Mouse (Mus musculus) heart, postnatal 4 days (tissue): ENCODE measurements around the gene Zkscan3. TPM values are rescaled to one million over a fixed set of nuclear protein-coding genes. Genes with fewer than 3 reads are reported as not detected.

ENCODE experiments used
- DNase-seq: peaks from one replicate; pipeline ENCODE4 v3.0.0; 2021
- microRNA-seq, 2 experiments: library from miRNA; unstranded; fragments of <30 nt; microRNA quantifications; one replicate each; pipeline ENCODE4 v1.2.0; 2021 to 2022
- total RNA-seq, 2 experiments: library from RNA; stranded (reverse); gene quantifications; 2 replicates each; pipeline ENCODE4 v1.2.3; 2021

The Zkscan3 gene
- total RNA-seq, 2 experiments from 2014 or later = 37.9 to 43.5 TPM

DNA sequence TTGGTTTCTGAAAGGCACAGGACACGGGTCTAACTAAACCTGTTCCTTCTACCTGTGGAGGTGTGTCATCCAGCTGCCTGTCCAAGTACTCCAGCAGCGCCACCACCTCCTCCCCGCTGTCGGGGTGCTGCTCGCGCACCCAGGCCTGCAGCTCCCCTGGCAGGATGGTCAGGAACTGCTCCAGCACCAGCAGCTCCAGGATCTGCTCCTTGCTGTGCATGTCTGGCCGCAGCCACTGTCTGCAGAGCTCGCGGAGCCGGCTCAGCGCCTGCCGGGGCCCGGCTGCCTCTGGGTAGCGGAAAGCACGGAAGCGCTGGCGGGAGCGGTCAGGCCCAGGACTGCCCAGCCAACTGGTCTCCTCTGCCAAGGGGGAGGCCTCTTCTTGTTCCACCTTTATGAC lies 6.5 kb downstream of the Zkscan3 start:
- peak; percentile 35 for DNase-seq

DNA sequence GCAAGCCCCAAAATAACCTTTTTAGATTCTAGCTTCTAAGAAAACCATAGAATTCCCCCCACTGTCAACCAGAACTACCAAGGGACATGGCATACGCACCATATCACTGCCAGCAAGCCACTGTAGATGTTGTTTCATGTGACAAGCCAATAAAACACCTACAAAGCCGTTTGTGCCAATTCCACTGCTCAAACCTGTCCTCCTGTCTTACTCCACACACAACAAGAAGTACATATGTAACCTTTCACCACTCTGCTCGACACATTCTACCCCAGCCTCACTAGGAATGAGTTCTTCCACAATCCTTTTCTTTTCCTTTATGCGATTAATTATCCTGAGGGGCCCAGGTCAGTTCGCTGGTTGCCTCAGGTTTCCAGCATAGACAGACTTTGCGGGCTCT lies 6.9 kb downstream of the Zkscan3 start:
- DNase-seq = no peak

DNA sequence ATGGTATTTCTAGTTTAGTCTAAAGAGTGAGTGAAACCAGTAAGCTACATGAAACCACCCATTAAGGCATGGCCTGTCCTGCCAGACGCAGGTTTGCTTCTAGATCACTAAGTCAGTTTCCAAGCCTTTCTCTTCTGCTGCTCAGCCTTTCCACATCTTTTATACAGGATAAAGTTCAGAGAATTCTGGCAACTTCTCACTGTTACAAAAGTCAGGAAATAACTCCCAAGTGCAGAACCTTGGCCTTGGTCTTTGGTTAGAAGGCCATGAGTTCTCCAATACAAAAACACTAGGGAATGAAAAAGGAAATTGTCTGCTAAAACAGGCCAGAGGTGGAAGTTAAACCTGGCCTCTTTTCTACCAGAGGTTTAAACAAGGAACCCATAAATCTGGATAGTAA lies 7.3 kb downstream of the Zkscan3 start:
- DNase-seq = no peak

DNA sequence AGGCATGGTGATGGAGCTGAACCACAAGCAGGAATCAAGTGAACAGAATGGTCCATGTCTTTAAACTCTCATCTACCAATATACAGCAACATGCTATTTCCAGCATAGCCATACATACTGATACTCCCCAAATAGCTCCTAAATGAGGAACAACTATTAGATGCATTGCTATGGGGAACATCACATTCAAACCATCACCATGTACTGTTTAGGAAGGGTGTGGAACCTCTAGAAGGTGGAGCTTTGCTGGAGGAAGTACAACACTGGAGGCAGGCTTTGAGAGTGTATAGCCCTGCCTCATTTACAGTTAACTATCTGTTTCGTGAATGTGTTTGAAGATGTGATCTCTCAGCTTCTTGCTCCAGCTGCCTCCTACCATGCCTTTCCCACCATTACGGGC lies 24.8 kb downstream of the Zkscan3 start:
- DNase-seq = no peak

DNA sequence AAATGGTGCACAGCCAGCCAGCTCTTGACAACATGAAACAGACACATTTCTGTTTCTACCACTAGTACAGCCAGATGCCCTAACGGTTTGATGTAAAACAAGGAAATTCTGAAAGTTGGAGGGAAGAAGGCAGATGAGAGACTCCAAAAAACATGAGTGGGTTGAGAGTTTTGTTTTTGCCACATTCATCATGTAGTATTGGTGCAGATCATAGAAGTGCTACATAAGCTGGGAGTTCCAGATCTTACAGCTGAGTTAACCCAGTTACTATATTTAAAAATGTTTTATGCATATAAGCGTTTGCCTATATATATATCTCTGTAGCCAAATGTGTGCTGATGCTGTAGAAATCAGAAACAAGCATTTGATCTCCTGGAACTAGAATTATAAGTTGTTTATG lies 29.9 kb downstream of the Zkscan3 start:
- no peak for DNase-seq

DNA sequence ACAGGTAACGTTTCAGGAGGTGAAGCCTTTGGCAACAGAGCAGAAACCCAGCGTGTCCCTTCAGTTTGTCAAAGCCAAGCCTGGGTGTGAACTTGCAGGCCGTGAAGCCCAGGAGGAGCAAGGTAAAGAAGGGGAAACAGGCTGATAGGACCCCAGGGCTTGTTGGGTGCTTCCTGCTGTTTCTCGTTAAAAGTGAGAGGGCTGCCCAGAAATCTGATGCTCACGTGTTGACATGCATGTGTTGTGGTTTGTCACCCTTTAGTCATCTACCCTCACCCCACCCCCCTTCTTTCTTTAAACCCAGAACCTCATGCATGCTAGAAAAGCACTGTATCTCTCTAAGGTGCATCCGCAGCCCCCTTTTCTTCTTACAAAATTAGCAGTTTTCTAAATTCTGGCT lies 35.9 kb downstream of the Zkscan3 start:
- no peak for DNase-seq

DNA sequence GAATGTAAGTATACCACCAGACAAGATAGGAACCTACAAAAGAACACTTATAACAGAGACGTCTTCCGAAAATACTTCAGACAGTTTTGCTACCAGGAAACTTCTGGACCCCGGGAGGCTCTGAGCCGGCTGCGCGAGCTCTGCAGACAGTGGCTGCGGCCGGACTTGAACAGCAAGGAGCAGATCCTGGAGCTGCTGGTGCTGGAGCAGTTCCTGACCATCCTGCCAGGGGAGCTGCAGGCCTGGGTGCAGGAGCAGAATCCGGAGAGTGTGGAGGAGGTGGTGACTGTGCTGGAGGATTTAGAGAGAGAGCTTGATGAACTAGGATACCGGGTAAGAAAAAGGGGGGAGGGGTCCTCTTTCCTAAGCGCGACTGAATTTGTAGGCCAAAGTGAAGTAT lies 38.8 kb downstream of the Zkscan3 start:
- DNase-seq = peak; percentile 10

DNA sequence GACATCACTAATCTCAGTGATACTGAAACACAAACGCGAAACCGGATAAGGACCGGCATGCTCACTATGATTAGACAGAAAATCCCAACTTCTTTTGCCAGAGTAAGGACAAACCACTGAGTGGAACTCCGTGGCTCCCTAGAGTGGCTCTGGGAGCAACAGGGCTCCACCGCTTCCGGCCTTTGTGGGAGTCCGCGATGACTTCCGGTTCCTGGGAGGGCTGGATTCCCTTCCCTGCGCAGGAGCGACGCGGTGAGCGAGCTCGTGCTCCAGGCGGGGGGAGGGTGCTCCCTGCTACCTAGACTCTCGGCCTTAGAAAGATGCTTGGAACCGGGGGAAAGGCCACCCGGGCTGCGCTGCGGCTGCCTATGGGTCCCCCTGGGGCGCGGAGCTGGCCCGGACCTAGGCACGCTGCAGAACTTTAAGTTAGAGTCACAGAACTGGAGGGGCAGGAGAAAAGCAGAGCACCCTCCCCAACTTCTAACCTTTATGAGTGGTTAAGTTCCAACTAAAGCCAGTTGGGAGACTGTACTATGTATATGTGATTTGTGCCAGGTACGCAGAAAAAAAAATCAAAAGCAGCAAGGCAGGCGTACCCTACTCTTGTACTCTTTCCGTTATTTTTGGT lies 39.8 kb downstream of the Zkscan3 start, which contains the start of gene Zscan12:
Gene Zscan12 (plus strand): TSS at position 200 of the 628 bp plus-strand sequence.
- DNase-seq = peak; percentile 90

DNA sequence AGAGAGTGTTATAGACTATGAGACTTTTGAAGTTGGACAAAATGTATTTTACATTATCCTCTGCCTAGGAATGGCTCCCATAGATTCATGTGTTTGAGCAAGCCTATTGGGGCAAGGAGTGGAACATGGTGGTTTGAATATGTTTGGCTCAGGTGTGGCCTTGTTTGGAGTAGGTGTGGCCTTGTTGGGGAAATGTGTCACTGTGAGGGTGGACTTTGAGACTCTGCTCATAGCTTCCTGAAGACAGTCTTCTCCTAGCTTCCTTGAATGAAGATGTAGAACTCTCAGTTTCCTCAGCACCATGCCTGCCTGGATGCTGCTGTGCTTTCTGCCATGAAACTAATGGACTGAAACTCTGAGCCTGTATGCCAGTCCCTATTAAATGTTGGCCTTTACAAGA lies 52.0 kb downstream of the Zkscan3 start:
- DNase-seq = no peak

DNA sequence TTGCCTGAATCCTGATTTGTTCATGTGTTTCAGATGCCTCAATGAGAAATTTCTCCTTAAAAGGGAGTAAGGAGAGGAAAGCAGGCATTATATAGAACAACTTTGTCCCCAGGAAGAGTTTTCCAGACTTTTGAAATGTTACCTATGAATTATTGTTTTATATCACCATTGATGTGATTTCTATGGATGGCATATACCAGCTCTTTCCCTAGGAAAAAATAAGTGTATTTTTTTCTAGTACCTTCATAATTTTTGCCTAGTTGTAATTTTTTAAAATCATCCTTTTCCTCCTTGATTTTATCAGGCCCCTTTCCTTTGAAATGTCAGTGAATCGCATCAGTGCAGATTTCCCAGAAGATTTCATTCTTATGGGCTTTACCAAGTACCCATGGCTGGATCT lies 55.9 kb downstream of the Zkscan3 start, which contains the start of gene Olfr1367:
Gene Olfr1367 (plus strand): TSS at position 301 of the 400 bp plus-strand sequence.
- DNase-seq = no peak

Small RNAs within 50 kb of the gene (microRNA-seq; reads per million reads assigned to microRNA genes)
- gene Mir1896 (0 reads per million in 2 experiments), gene Mir6942 (0.35 to 2.0 reads per million in 2 experiments)

Other genes starting within 250 kb of the Zkscan3 start
- gene Trim27, start 223.3 kb downstream of the Zkscan3 start, total RNA-seq = 10 to 100 TPM; 43.2 to 43.9 TPM
- not detected for gene Gpx5, start 110.0 kb downstream of the Zkscan3 start, total RNA-seq
- not detected for gene Gpx6, start 90.6 kb downstream of the Zkscan3 start, total RNA-seq
- not detected for gene Olfr1367, start 55.8 kb downstream of the Zkscan3 start, total RNA-seq
- gene Zscan12, start 39.9 kb downstream of the Zkscan3 start, total RNA-seq = 1 to 10 TPM; 6.6 to 7.5 TPM
- gene Pgbd1, start 38.3 kb upstream of the Zkscan3 start, total RNA-seq = under 1 TPM; 0.61 to 0.71 TPM
- 10 to 100 TPM; 17.7 to 19.1 TPM for gene Zscan26, start 51.0 kb upstream of the Zkscan3 start, total RNA-seq
- under 1 TPM; 0.47 to 0.91 TPM for gene Nkapl, start 65.8 kb upstream of the Zkscan3 start, total RNA-seq
- 1 to 10 TPM; 1.1 to 1.4 TPM for gene Zkscan4, start 76.2 kb upstream of the Zkscan3 start, total RNA-seq
- gene Gm10065, start 76.7 kb upstream of the Zkscan3 start, total RNA-seq = not detected
- 10 to 100 TPM; 21.1 to 21.9 TPM for gene AK157302, start 92.5 kb upstream of the Zkscan3 start, total RNA-seq
- gene Gm11273, start 98.7 kb upstream of the Zkscan3 start, total RNA-seq = 100 to 1,000 TPM; 183 to 189 TPM
- gene Zkscan8, start 128.4 kb upstream of the Zkscan3 start, total RNA-seq = 10 to 100 TPM; 15.1 to 16.5 TPM
- gene Olfr1366, start 140.1 kb upstream of the Zkscan3 start, total RNA-seq = not detected
- gene Olfr1535, start 157.1 kb upstream of the Zkscan3 start, total RNA-seq = not detected
- gene Olfr1364, start 179.0 kb upstream of the Zkscan3 start, total RNA-seq = not detected
- not detected for gene Olfr1362, start 211.3 kb upstream of the Zkscan3 start, total RNA-seq
- gene Olfr11, start 239.8 kb upstream of the Zkscan3 start, total RNA-seq = not detected